Mouse (Mus musculus) layer of hippocampus, postnatal 10 days (tissue): ENCODE measurements around the gene Zbtb22. TPM values are rescaled to one million over a fixed set of nuclear protein-coding genes. Genes with fewer than 3 reads are reported as not detected.

Experiments
- DNase-seq, 2 experiments: peaks; one replicate each; pipeline ENCODE4 v3.0.0; 2021; ENCODE audit warnings: low spot score in 2 of 2
- microRNA-seq, 2 experiments: library from miRNA; unstranded; fragments of <30 nt; microRNA quantifications; one replicate each; pipeline ENCODE4 v1.2.0; 2021
- total RNA-seq, 2 experiments: library from RNA; stranded (reverse); gene quantifications; 2 replicates each; pipeline ENCODE4 v1.2.3; 2021

The Zbtb22 gene
- total RNA-seq, 2 experiments from 2014 or later, result 29.4 to 30.5 TPM

GRCm38 (mm10) chr17:33962876-33963275, 47.2 kb downstream of the Zbtb22 start:
- no peak for DNase-seq

- no peak for DNase-seq
Measured at GRCm38 (mm10) chr17:33965082-33965845, 49.6 kb downstream of the Zbtb22 start.

GRCm38 (mm10) chr17:33965846-33966550, 50.3 kb downstream of the Zbtb22 start:
- DNase-seq, result no peak

GRCm38 (mm10) chr17:33968489-33968888, 52.8 kb downstream of the Zbtb22 start:
- peak; percentile 78 to 84 for DNase-seq

Small RNA genes lying within 50 kb of the gene (microRNA-seq; reads per million reads assigned to microRNA genes)
- 0 reads per million in 2 experiments for gene Gm27740

Other genes with a start within 250 kb of the Zbtb22 start
- 100 to 1,000 TPM; 138 to 167 TPM for gene Hnrnpm, start 229.0 kb upstream of the Zbtb22 start, total RNA-seq
- gene March2, start 197.2 kb upstream of the Zbtb22 start, total RNA-seq, result 10 to 100 TPM; 74.1 to 76.0 TPM
- 100 to 1,000 TPM; 252 to 307 TPM for gene Rab11b, start 155.4 kb upstream of the Zbtb22 start, total RNA-seq
- 1 to 10 TPM; 6.9 to 9.5 TPM for gene Angptl4, start 134.1 kb upstream of the Zbtb22 start, total RNA-seq
- gene Kank3, start 105.4 kb upstream of the Zbtb22 start, total RNA-seq, result 10 to 100 TPM; 38.0 to 51.2 TPM
- gene Rps28, start 91.3 kb upstream of the Zbtb22 start, total RNA-seq, result 100 to 1,000 TPM; 919 to 984 TPM
- gene Ndufa7, start 91.3 kb upstream of the Zbtb22 start, total RNA-seq, result 100 to 1,000 TPM; 244 to 245 TPM
- 10 to 100 TPM; 25.1 to 27.1 TPM for gene Cd320, start 72.8 kb upstream of the Zbtb22 start, total RNA-seq
- not detected for gene Gm7029, start 42.1 kb upstream of the Zbtb22 start, total RNA-seq
- 1 to 10 TPM; 5.6 to 6.8 TPM for gene Kifc1, start 25.2 kb upstream of the Zbtb22 start, total RNA-seq
- 1 to 10 TPM in 1 of 2 experiments, under 1 TPM in 1; 0.87 to 1.1 TPM for gene Platr17, start 10.8 kb upstream of the Zbtb22 start, total RNA-seq
- 10 to 100 TPM; 23.9 to 29.6 TPM for gene Daxx, start 6.5 kb upstream of the Zbtb22 start, total RNA-seq
- 10 to 100 TPM; 36.3 to 40.7 TPM for gene Tapbp, start within 50 bp of the Zbtb22 start, total RNA-seq
- gene Rgl2, start 13.6 kb downstream of the Zbtb22 start, total RNA-seq, result 10 to 100 TPM; 60.2 to 80.6 TPM
- 100 to 1,000 TPM in 1 of 2 experiments, 10 to 100 TPM in 1; 83.1 to 106 TPM for gene Pfdn6, start 24.4 kb downstream of the Zbtb22 start, total RNA-seq
- gene Wdr46, start 24.8 kb downstream of the Zbtb22 start, total RNA-seq, result 10 to 100 TPM; 21.8 to 24.8 TPM
- gene B3galt4, start 35.6 kb downstream of the Zbtb22 start, total RNA-seq, result 1 to 10 TPM; 6.2 to 6.7 TPM
- gene Vps52, start 39.9 kb downstream of the Zbtb22 start, total RNA-seq, result 10 to 100 TPM; 80.4 to 81.7 TPM
- 100 to 1,000 TPM; 453 to 457 TPM for gene Rps18, start 40.1 kb downstream of the Zbtb22 start, total RNA-seq
- gene H2-K1, start 84.4 kb downstream of the Zbtb22 start, total RNA-seq, result 10 to 100 TPM; 11.1 to 14.3 TPM
- gene Ring1, start 108.8 kb downstream of the Zbtb22 start, total RNA-seq, result 10 to 100 TPM; 27.8 to 34.2 TPM
- 10 to 100 TPM; 48.6 to 51.6 TPM for gene H2-Ke6, start 112.2 kb downstream of the Zbtb22 start, total RNA-seq
- 100 to 1,000 TPM in 1 of 2 experiments, 10 to 100 TPM in 1; 82.8 to 108 TPM for gene Slc39a7, start 115.8 kb downstream of the Zbtb22 start, total RNA-seq
- gene Rxrb, start 115.9 kb downstream of the Zbtb22 start, total RNA-seq, result 10 to 100 TPM; 70.1 to 70.2 TPM
- 10 to 100 TPM; 14.5 to 22.0 TPM for gene Col11a2, start 123.5 kb downstream of the Zbtb22 start, total RNA-seq
- under 1 TPM in 1 of 2 experiments, not detected in 1; 0.34 TPM for gene H2-Oa, start 176.4 kb downstream of the Zbtb22 start, total RNA-seq
- gene H2-DMa, start 203.6 kb downstream of the Zbtb22 start, total RNA-seq, result 10 to 100 TPM; 34.4 to 38.6 TPM
- gene Brd2, start 206.7 kb downstream of the Zbtb22 start, total RNA-seq, result 100 to 1,000 TPM; 252 to 263 TPM
- not detected for gene H2-DMb2, start 227.4 kb downstream of the Zbtb22 start, total RNA-seq
- gene H2-DMb1, start 237.2 kb downstream of the Zbtb22 start, total RNA-seq, result under 1 TPM; 0.69 to 0.91 TPM